Mouse (Mus musculus) lung, embryonic 14.5 days (tissue): ENCODE results near the gene Cdhr5. TPM values are rescaled to one million over a fixed set of nuclear protein-coding genes. Genes with fewer than 3 reads are reported as not detected.
A peak's percentile ranks its signal among the peaks of the same experiment; 100 is the strongest.
"Not testable (repeated sequence)": the region's sequence is repeated elsewhere in the genome, so short reads cannot be mapped to it uniquely, and the experiment has no call there.

Experiments
- ATAC-seq: fragments of 200-750 bp; cut with Nextera tagmentation; 2 replicates; pipeline ENCODE4 v1.8.0; 2017; ENCODE audit warnings: mild to moderate bottlenecking, moderate TSS enrichment, moderate library complexity; ENCODE audit not compliant: insufficient read depth
- DNase-seq: peaks from one replicate; pipeline ENCODE4 v3.0.0-alpha.2; 2015
- H3K27ac ChIP-seq: fragments of 300-500 bp; sonication (generic); 2 replicates; pipeline ENCODE4 v1.5.1; 2014; ENCODE audit warnings: low read depth, mild to moderate bottlenecking, moderate library complexity
- H3K27me3 ChIP-seq: fragments of 300-500 bp; sonication (generic); 2 replicates; pipeline ENCODE4 v1.6.1; 2014; ENCODE audit warnings: low read length, control low read depth; ENCODE audit not compliant: insufficient read depth
- H3K36me3 ChIP-seq: fragments of 300-500 bp; sonication (generic); 2 replicates; pipeline ENCODE4 v1.6.1; 2014; ENCODE audit warnings: control low read depth; ENCODE audit not compliant: insufficient read depth
- H3K4me1 ChIP-seq: fragments of 300-500 bp; sonication (generic); 2 replicates; pipeline ENCODE4 v1.6.1; 2014; ENCODE audit warnings: antibody characterized with exemption, control low read depth; ENCODE audit not compliant: insufficient read depth
- H3K4me2 ChIP-seq: fragments of 300-500 bp; sonication (generic); 2 replicates; pipeline ENCODE4 v1.6.1; 2014; ENCODE audit warnings: mild to moderate bottlenecking
- H3K4me3 ChIP-seq: fragments of 300-500 bp; sonication (generic); 2 replicates; pipeline ENCODE4 v1.5.1; 2014; ENCODE audit warnings: low read depth, low read length
- H3K9ac ChIP-seq: fragments of 300-500 bp; sonication (generic); 2 replicates; pipeline ENCODE4 v1.6.1; 2014
- H3K9me3 ChIP-seq: fragments of 300-500 bp; sonication (generic); 2 replicates; pipeline ENCODE4 v1.6.1; 2016; ENCODE audit warnings: low read depth, low read length, control low read depth
- CTCF ChIP-seq: IDR thresholded peaks from 2 replicates; pipeline ENCODE4 v1.5.1; 2016; ENCODE audit warnings: antibody characterized with exemption, low read depth
- WGBS: fragments of 180-500 bp; shearing (Covaris S2); extraction: QIAGEN DNeasy Blood & Tissue Kit; methylation state at CpG from one replicate; pipeline ENCODE4 v1.1.7; 2014; 5-methylcytosine and 5-hydroxymethylcytosine counted together
- polyA plus RNA-seq: library from polyadenylated mRNA; unstranded; fragments of >200 nt; fragmentation: Nextera tagmentation; extraction: Ambion mirVana; gene quantifications from 2 replicates; pipeline ENCODE4 v1.2.1, GENCODE M21; 2014

The Cdhr5 gene
- polyA plus RNA-seq, 1 experiment from 2014 or later, result not detected

DNA sequence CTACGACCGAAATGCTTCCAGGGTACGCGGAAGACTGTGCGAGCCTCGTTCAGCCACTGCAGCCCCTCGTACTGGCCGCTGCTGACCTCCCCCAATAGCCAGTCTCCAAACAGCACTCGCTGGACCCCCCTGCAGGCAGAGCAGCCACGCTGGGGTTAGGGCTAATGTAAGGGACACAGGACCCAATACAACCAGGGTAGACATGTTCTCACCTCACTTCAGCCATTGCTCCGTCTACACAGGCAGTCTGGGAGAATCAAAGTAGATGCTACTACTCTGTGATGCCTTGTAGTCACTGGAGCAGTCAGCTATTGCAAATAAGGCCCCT lies 11.2 kb downstream of the Cdhr5 start:
- no peak for DNase-seq
- Histone ChIP-seq H3K4me3 (peak overlapping the region; percentile 47; the same call in 1 of the 2 replicates), H3K9ac (no peak overlapping the region; the same call in 1 of the 2 replicates), H3K27me3 (no peaks in the 10 kb centered on the region), H3K4me2 (peak overlapping the region; percentile 75), H3K36me3 (peaks cover 41% of the 10 kb centered on the region), H3K4me1 (no peaks in the 10 kb centered on the region), H3K9me3 (no peaks in the 10 kb centered on the region), H3K27ac (no peak overlapping the region)
- peak; percentile 6; the same call in 1 of the 2 replicates for ATAC-seq
- WGBS, result 33% methylated on average over 11 of the region's 11 CpGs
- no peak for TF ChIP-seq CTCF

DNA sequence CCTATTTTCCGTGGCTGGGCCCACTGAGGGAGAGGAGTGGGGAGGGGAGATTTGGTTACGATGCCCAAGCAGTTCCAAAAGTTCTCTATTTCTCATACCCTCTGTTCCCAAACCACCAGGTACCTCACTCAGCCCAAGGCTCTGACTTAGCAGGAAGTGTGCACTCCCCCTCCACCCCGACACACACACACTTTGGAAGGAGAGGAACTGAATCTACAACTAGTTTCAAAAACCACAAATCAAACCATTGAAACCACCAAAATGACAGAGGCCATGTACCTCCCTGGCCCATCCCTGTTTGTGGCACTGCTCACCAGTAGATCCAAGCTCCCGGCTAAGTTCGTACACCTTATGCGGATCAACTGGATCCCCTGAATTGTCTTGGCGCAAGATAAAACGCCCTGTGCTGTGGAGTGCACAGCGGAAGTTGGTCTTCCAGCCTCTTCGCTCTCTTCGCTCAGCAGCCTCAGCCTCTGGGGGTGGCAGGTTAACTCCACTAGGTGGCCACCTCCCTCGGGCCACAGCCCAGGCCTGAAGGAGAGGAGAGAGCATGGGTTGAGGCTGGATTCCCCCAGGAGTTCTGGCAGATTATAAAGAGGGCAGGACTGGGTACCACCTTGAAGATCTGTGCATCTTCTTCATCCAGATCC lies 11.7 kb downstream of the Cdhr5 start:
- no peak overlapping the region for H3K27ac ChIP-seq
- H3K4me2 ChIP-seq, result peak overlapping the region; percentile 75
- H3K4me3 ChIP-seq, result no peak overlapping the region
- DNase-seq (peak; percentile 67), ATAC-seq (peak; percentile 55; the same call in 1 of the 2 replicates)
- H3K36me3 ChIP-seq, result peaks cover 46% of the 10 kb centered on the region
- no peaks in the 10 kb centered on the region for H3K9me3 ChIP-seq
- peak; percentile 69 for TF ChIP-seq CTCF
- H3K9ac ChIP-seq, result no peak overlapping the region
- H3K4me1 ChIP-seq, result no peaks in the 10 kb centered on the region
- H3K27me3 ChIP-seq, result no peaks in the 10 kb centered on the region
- 29% methylated on average over 12 of the region's 12 CpGs for WGBS

DNA sequence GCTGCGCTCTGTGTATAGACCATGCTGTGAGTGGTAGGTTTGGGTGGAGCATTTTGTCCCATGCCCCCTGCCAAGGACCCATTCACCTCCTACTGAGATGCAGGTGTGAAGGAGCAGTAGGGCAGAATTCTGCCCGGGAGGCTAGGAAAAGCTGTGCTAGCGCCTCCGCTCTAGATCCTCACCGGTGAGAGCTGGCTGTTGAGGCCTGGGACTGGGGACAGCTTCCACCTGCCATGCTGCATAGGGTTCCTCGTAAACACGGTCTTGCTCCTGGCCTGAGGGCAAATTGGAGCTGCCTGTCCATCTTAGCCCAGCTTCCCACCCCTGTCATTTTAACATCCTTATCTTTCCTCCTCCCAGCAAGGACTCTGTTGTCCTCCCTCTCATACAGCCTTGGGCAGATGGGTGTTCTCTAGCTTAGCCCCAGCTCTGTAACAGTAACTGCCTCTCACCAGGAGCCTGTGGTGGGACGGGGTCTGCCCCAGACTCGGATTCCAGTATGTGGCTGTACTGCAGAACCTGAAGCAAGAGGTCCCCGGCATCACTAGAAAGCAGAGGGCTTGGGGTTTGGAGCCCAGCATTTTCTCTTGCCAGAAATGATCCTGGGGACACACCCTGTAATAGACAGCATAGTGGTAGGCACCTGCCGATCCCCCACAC lies 12.4 kb downstream of the Cdhr5 start:
- DNase-seq, result no peak
- ATAC-seq, result no peak
- no peak overlapping the region for H3K27ac ChIP-seq
- no peak overlapping the region for H3K4me3 ChIP-seq
- H3K27me3 ChIP-seq, result no peaks in the 10 kb centered on the region
- peaks cover 53% of the 10 kb centered on the region for H3K36me3 ChIP-seq
- no peak for TF ChIP-seq CTCF
- H3K9me3 ChIP-seq, result no peaks in the 10 kb centered on the region
- H3K9ac ChIP-seq, result no peak overlapping the region
- no peaks in the 10 kb centered on the region for H3K4me1 ChIP-seq
- WGBS, result 74% methylated on average over 11 of the region's 11 CpGs
- no peak overlapping the region for H3K4me2 ChIP-seq

DNA sequence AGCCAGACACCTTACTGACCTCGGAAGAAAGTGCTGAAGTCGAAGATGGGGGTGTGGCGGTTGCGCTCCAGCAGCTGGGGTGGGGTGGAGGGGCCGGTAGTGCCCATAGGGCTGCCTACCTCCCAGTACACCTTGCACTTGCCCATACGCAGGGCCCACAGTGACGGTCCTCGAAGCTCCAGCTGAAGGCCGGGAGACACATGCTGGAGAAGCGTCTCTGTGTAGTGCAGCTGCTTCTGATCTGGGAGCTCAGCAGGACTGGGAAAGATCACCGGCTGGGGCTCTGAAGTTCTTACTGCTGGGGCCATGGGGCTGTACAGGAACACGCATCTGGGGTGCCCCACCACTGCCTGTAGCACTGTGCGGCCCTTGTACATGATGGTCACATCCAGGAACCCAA lies 12.9 kb downstream of the Cdhr5 start:
- Histone ChIP-seq H3K9me3 (no peaks in the 10 kb centered on the region), H3K27ac (no peak overlapping the region), H3K36me3 (peaks cover 58% of the 10 kb centered on the region), H3K4me2 (no peak overlapping the region), H3K4me1 (no peaks in the 10 kb centered on the region), H3K9ac (no peak overlapping the region), H3K27me3 (no peaks in the 10 kb centered on the region), H3K4me3 (no peak overlapping the region)
- WGBS, result 82% methylated on average over 13 of the region's 13 CpGs
- DNase-seq, result no peak
- no peak for ATAC-seq
- TF ChIP-seq CTCF, result no peak

DNA sequence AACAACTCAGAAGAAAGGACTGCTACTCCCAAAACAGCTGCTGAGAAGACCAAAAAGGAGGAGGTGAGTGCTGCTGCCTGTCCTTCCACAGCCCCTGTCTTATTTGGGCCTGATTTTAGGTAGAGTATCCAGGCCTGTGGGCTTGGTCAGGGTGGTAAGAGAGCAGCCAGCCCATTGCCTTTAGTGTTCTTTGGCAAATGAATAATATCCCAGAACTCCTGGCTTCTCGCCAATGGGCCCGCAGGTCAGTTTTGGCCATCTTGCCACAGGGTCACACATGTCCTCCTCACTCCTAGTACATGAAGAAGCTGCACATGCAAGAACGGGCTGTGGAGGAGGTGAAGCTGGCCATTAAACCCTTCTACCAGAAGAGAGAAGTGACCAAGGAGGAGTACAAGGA lies 15.1 kb downstream of the Cdhr5 start:
- DNase-seq (no peak), ATAC-seq (no peak)
- 86% methylated on average over 3 of the region's 3 CpGs for WGBS
- Histone ChIP-seq H3K27ac (no peak overlapping the region), H3K4me1 (no peaks in the 10 kb centered on the region), H3K27me3 (no peaks in the 10 kb centered on the region), H3K4me3 (no peak overlapping the region), H3K9ac (no peak overlapping the region), H3K9me3 (no peaks in the 10 kb centered on the region), H3K4me2 (no peak overlapping the region), H3K36me3 (peaks cover 80% of the 10 kb centered on the region)
- TF ChIP-seq CTCF, result no peak

DNA sequence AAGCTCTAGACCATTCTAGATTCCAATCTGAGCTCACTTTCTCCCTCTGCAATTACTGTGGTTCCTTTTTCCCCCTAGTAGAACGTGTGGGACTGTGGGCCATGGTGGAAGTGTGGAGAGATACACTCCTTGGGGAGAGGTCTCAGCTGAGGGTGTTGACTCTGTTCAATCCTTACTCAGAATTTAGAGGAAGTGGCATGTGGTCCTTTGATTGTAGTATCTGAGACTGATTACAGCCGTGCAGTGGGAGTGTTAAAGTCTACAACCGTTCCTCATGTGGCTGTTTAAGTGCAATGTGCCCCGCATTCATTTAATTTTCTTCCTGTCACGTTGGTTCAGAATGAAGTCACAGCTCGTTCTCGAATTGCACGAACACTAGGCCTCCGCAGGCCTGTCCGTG lies 20.4 kb downstream of the Cdhr5 start:
- Histone ChIP-seq H3K36me3 (peaks cover 96% of the 10 kb centered on the region), H3K4me3 (no peak overlapping the region), H3K27me3 (no peaks in the 10 kb centered on the region), H3K27ac (no peak overlapping the region), H3K4me1 (no peaks in the 10 kb centered on the region), H3K4me2 (no peak overlapping the region), H3K9me3 (no peaks in the 10 kb centered on the region), H3K9ac (no peak overlapping the region)
- DNase-seq (no peak), ATAC-seq (no peak)
- no peak for TF ChIP-seq CTCF
- WGBS, result 91% methylated on average over 10 of the region's 10 CpGs

DNA sequence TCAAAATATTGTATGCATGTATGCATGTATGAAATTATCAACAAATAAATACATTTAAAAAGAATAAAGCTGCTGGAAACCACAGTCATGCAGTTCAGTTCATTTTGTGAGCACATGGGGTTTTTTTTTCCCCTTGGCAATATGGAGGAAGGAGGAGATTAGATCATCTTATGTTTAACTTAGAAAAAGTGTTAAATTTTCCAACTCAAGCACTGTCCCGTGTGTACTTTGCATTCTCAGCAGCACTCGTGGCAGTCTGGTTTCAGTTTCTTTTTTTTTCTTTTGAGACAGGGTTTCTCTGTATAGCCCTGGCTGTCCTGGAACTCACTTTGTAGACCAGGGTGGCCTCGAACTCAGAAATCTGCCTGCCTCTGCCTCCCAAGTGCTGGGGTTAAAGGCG lies 26.1 kb downstream of the Cdhr5 start:
- H3K9me3 ChIP-seq, H3K27me3 ChIP-seq, ATAC-seq, DNase-seq, H3K4me3 ChIP-seq, H3K27ac ChIP-seq, H3K9ac ChIP-seq, H3K4me1 ChIP-seq, H3K4me2 ChIP-seq: not testable (repeated sequence)
- H3K36me3 ChIP-seq, result peaks cover 94% of the 10 kb centered on the region
- 78% methylated on average over 4 of the region's 4 CpGs for WGBS
